Mouse (Mus musculus) forebrain, embryonic 12.5 days (tissue): ENCODE data around the gene Prpf19. TPM values are rescaled to one million over a fixed set of nuclear protein-coding genes. Genes with fewer than 3 reads are reported as not detected.

Source experiments
- ATAC-seq: fragments of 200-750 bp; cut with Nextera tagmentation; 2 replicates; pipeline ENCODE4 v1.8.0; 2017; ENCODE audit warnings: moderate TSS enrichment; ENCODE audit not compliant: low FRiP score
- H3K27ac ChIP-seq: fragments of 300-500 bp; sonication (generic); 2 replicates; pipeline ENCODE4 v1.5.1; 2016; ENCODE audit warnings: mild to moderate bottlenecking
- H3K27me3 ChIP-seq: fragments of 300-500 bp; sonication (generic); 2 replicates; pipeline ENCODE4 v1.6.1; 2016; ENCODE audit warnings: mild to moderate bottlenecking
- H3K36me3 ChIP-seq: fragments of 300-500 bp; sonication (generic); replicated peaks from 2 replicates; pipeline ENCODE4 v1.6.1; 2016; ENCODE audit warnings: mild to moderate bottlenecking
- H3K4me1 ChIP-seq: fragments of 300-500 bp; sonication (generic); 2 replicates; pipeline ENCODE4 v1.6.1; 2016
- H3K4me2 ChIP-seq: fragments of 300-500 bp; sonication (generic); 2 replicates; pipeline ENCODE4 v1.6.1; 2016; ENCODE audit warnings: mild to moderate bottlenecking, moderate library complexity
- H3K4me3 ChIP-seq: fragments of 300-500 bp; sonication (generic); replicated peaks from 2 replicates; pipeline ENCODE4 v1.5.1; 2016; ENCODE audit warnings: mild to moderate bottlenecking
- H3K9ac ChIP-seq: fragments of 300-500 bp; sonication (generic); 2 replicates; pipeline ENCODE4 v1.6.1; 2016; ENCODE audit warnings: mild to moderate bottlenecking
- H3K9me3 ChIP-seq: fragments of 300-500 bp; sonication (generic); 2 replicates; pipeline ENCODE4 v1.6.1; 2016
- WGBS: fragments of 180-500 bp; shearing (Covaris S2); methylation state at CpG from one replicate; pipeline ENCODE4 v1.1.7; 2016; 5-methylcytosine and 5-hydroxymethylcytosine counted together
- polyA plus RNA-seq: library from polyadenylated mRNA; unstranded; fragments of >200 nt; fragmentation: Nextera tagmentation; extraction: Ambion mirVana; gene quantifications from 2 replicates; pipeline ENCODE4 v1.2.1, GENCODE M21; 2016

Prpf19 gene
- polyA plus RNA-seq, 1 experiment from 2014 or later = 49.6 TPM

- Histone ChIP-seq H3K9me3 (no peaks in the 10 kb centered on the region), H3K4me1 (0 out of 2 replicates have a peak, but pooled peaks cover under 1% of the 10 kb centered on the region), H3K27ac (no peak overlapping the region), H3K27me3 (no peaks in the 10 kb centered on the region), H3K9ac (no peak overlapping the region), H3K4me2 (no peak overlapping the region), H3K36me3 (no peaks in the 10 kb centered on the region), H3K4me3 (no peak overlapping the region)
- no peak for ATAC-seq
- 82% methylated on average over 3 of the region's 3 CpGs for WGBS
These were observed 26.0 kb downstream of the Prpf19 start for GRCm38 (mm10) chr19:10921058-10921457.

GRCm38 (mm10) chr19:10924220-10924619 is 29.2 kb downstream of the Prpf19 start:
- Histone ChIP-seq H3K4me3 (no peak overlapping the region), H3K4me1 (peaks cover 6% of the 10 kb centered on the region), H3K9ac (no peak overlapping the region), H3K27me3 (no peaks in the 10 kb centered on the region), H3K27ac (no peak overlapping the region), H3K4me2 (no peak overlapping the region), H3K36me3 (no peaks in the 10 kb centered on the region), H3K9me3 (no peaks in the 10 kb centered on the region)
- WGBS = 74% methylated on average over 4 of the region's 4 CpGs
- ATAC-seq = no peak

- Histone ChIP-seq H3K9ac (no peak overlapping the region), H3K4me2 (no peak overlapping the region), H3K27ac (no peak overlapping the region), H3K27me3 (no peaks in the 10 kb centered on the region), H3K4me1 (peaks cover 6% of the 10 kb centered on the region), H3K4me3 (no peak overlapping the region), H3K36me3 (no peaks in the 10 kb centered on the region), H3K9me3 (no peaks in the 10 kb centered on the region)
- 29% methylated on average over 6 of the region's 6 CpGs for WGBS
- ATAC-seq = no peak
These were observed 31.1 kb downstream of the Prpf19 start for GRCm38 (mm10) chr19:10926123-10926621.

GRCm38 (mm10) chr19:10926666-10927065 is 31.6 kb downstream of the Prpf19 start:
- Histone ChIP-seq H3K9me3 (no peaks in the 10 kb centered on the region), H3K4me1 (peaks cover 6% of the 10 kb centered on the region), H3K27me3 (no peaks in the 10 kb centered on the region), H3K36me3 (no peaks in the 10 kb centered on the region), H3K4me2 (no peak overlapping the region), H3K27ac (no peak overlapping the region), H3K4me3 (no peak overlapping the region), H3K9ac (no peak overlapping the region)
- ATAC-seq = no peak
- WGBS = 42% methylated on average over 4 of the region's 4 CpGs

- Histone ChIP-seq H3K4me1 (peaks cover 8% of the 10 kb centered on the region), H3K27ac (no peak overlapping the region), H3K4me2 (no peak overlapping the region), H3K4me3 (no peak overlapping the region), H3K9me3 (no peaks in the 10 kb centered on the region), H3K36me3 (no peaks in the 10 kb centered on the region), H3K9ac (no peak overlapping the region), H3K27me3 (peaks cover 7% of the 10 kb centered on the region; the same call in 1 of the 2 replicates)
- ATAC-seq = no peak
- 98% methylated on average over 2 of the region's 2 CpGs for WGBS
These were observed 35.6 kb downstream of the Prpf19 start for GRCm38 (mm10) chr19:10930641-10931040.

DNA sequence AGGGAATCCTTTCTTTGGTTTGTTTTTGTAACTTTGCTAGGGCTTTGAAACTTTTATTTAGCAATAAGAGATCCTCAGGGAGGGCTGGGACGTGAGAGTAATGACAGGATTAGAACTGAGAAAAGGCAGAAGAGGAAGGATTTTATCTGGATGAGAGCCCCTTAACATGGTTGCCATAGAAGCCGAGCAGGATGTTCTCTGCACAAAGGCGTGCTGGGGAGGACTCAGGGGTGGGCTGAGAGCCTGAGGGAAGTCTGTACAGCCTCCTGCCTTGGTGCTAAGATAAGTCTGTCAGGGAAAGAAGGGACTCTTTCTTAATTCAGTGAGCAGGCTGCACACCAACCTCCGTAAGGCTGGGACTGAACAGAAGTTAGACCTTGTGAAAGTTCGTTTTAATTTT is 40.0 kb downstream of the Prpf19 start:
- Histone ChIP-seq H3K27ac (no peak overlapping the region), H3K4me1 (peaks cover 3% of the 10 kb centered on the region; the same call in 1 of the 2 replicates), H3K9me3 (0 out of 2 replicates have a peak, but pooled peaks cover 3% of the 10 kb centered on the region), H3K4me2 (no peak overlapping the region), H3K9ac (no peak overlapping the region), H3K36me3 (no peaks in the 10 kb centered on the region), H3K4me3 (no peak overlapping the region), H3K27me3 (peaks cover 26% of the 10 kb centered on the region; the same call in 1 of the 2 replicates)
- no peak for ATAC-seq
- whole genome bisulfite sequencing = 23% methylated on average over 5 of the region's 5 CpGs

GRCm38 (mm10) chr19:10936077-10936476 is 41.0 kb downstream of the Prpf19 start:
- H3K4me3 ChIP-seq = no peak overlapping the region
- 82% methylated on average over 5 of the region's 5 CpGs for WGBS
- no peak overlapping the region for H3K9ac ChIP-seq
- H3K4me2 ChIP-seq = no peak overlapping the region
- no peaks in the 10 kb centered on the region for H3K36me3 ChIP-seq
- 0 out of 2 replicates have a peak, but pooled peaks cover 3% of the 10 kb centered on the region for H3K9me3 ChIP-seq
- ATAC-seq = no peak
- H3K27me3 ChIP-seq = peaks cover 28% of the 10 kb centered on the region; the same call in 1 of the 2 replicates
- peaks cover 9% of the 10 kb centered on the region for H3K4me1 ChIP-seq
- H3K27ac ChIP-seq = no peak overlapping the region

- Histone ChIP-seq H3K9ac (no peak within 1 kb of the TSS), H3K36me3 (peaks cover 6% of the 10 kb centered on the region), H3K27me3 (peaks cover 28% of the 10 kb centered on the region; the same call in 1 of the 2 replicates), H3K4me3 (no peak within 1 kb of the TSS), H3K9me3 (0 out of 2 replicates have a peak, but pooled peaks cover 3% of the 10 kb centered on the region), H3K27ac (no peak within 1 kb of the TSS), H3K4me1 (peaks cover 11% of the 10 kb centered on the region), H3K4me2 (no peak within 1 kb of the TSS)
- WGBS = 68% methylated on average over 5 of the region's 5 CpGs
- no peak for ATAC-seq
These were observed 42.1 kb downstream of the Prpf19 start, which contains the start of gene Ptgdr2 for GRCm38 (mm10) chr19:10937110-10937563. Gene Ptgdr2, plus strand, starts transcription at chr19:10937160.

- H3K9me3 ChIP-seq = 0 out of 2 replicates have a peak, but pooled peaks cover 3% of the 10 kb centered on the region
- peaks cover 21% of the 10 kb centered on the region for H3K36me3 ChIP-seq
- no peak overlapping the region for H3K4me3 ChIP-seq
- peaks cover 21% of the 10 kb centered on the region; the same call in 1 of the 2 replicates for H3K27me3 ChIP-seq
- H3K27ac ChIP-seq = no peak overlapping the region
- H3K4me2 ChIP-seq = no peak overlapping the region
- H3K9ac ChIP-seq = no peak overlapping the region
- ATAC-seq = no peak
- H3K4me1 ChIP-seq = peaks cover 11% of the 10 kb centered on the region
- WGBS = 72% methylated on average over 3 of the region's 3 CpGs
These were observed 43.7 kb downstream of the Prpf19 start for GRCm38 (mm10) chr19:10938771-10939170.

- peak; percentile 95 for ATAC-seq
- Histone ChIP-seq H3K4me2 (peak overlapping the region; percentile 79), H3K27me3 (peaks cover 21% of the 10 kb centered on the region; the same call in 1 of the 2 replicates), H3K4me3 (peak overlapping the region; percentile 41), H3K9me3 (0 out of 2 replicates have a peak, but pooled peaks cover 3% of the 10 kb centered on the region), H3K36me3 (peaks cover 36% of the 10 kb centered on the region), H3K9ac (peak overlapping the region; percentile 61), H3K4me1 (peaks cover 9% of the 10 kb centered on the region), H3K27ac (peak overlapping the region; percentile 68; the same call in 1 of the 2 replicates)
- 17% methylated on average over 37 of the region's 37 CpGs for WGBS
These were observed 45.2 kb downstream of the Prpf19 start for GRCm38 (mm10) chr19:10940097-10940800.

GRCm38 (mm10) chr19:10940801-10941457 is 45.9 kb downstream of the Prpf19 start:
- H3K9me3 ChIP-seq = 0 out of 2 replicates have a peak, but pooled peaks cover 3% of the 10 kb centered on the region
- H3K27ac ChIP-seq = peak overlapping the region; percentile 68; the same call in 1 of the 2 replicates
- peak overlapping the region; percentile 61 for H3K9ac ChIP-seq
- 2% methylated on average over 40 of the region's 40 CpGs for WGBS
- peak overlapping the region; percentile 41 for H3K4me3 ChIP-seq
- H3K36me3 ChIP-seq = peaks cover 38% of the 10 kb centered on the region
- peak; percentile 85 for ATAC-seq
- H3K4me2 ChIP-seq = peak overlapping the region; percentile 79
- peaks cover 9% of the 10 kb centered on the region for H3K4me1 ChIP-seq
- H3K27me3 ChIP-seq = peaks cover 20% of the 10 kb centered on the region; the same call in 1 of the 2 replicates

DNA sequence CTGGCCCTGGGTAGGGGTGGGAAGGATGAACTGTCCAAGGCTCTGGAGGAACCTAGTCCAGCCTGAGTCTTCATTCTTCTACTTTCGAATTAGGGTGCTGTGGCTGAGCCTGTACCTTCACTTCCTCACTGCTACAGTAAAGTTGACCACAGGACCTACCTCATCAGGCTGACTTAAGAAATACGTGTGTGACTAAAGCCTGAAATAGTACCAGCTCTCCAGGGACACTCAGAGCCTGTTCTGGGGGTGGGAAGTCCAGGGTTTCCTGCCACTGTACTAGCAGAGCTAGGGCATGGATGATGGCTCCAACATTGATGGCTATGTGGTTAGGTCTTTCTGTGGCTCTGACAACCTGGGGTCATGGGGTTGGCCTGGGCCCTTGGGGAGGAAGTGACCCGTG is 48.9 kb downstream of the Prpf19 start:
- H3K4me3 ChIP-seq = no peak overlapping the region
- H3K36me3 ChIP-seq = peaks cover 46% of the 10 kb centered on the region
- WGBS = 93% methylated on average over 3 of the region's 3 CpGs
- no peak overlapping the region for H3K27ac ChIP-seq
- H3K9me3 ChIP-seq = no peaks in the 10 kb centered on the region
- H3K4me2 ChIP-seq = no peak overlapping the region
- peaks cover 33% of the 10 kb centered on the region for H3K4me1 ChIP-seq
- H3K27me3 ChIP-seq = peaks cover 10% of the 10 kb centered on the region; the same call in 1 of the 2 replicates
- ATAC-seq = no peak
- no peak overlapping the region for H3K9ac ChIP-seq
